Mouse (Mus musculus) pancreas, adult 10 weeks (tissue): ENCODE results near the gene Oser1. TPM values are rescaled to one million over a fixed set of nuclear protein-coding genes. Genes with fewer than 3 reads are reported as not detected.

Experiments
- polyA plus RNA-seq: library from polyadenylated mRNA; stranded (reverse); fragments of 350-450 nt; fragmentation: Illumina TruSeq; extraction: RNeasy Lipid Tissue Mini Kit (QIAGEN cat#74804); gene quantifications from one replicate; pipeline ENCODE4 v1.2.3, GENCODE M21; 2015; ENCODE audit warnings: low read depth, low replicate concordance; ENCODE audit not compliant: insufficient read depth

The Oser1 gene
- polyA plus RNA-seq: 14.9 TPM

DNA sequence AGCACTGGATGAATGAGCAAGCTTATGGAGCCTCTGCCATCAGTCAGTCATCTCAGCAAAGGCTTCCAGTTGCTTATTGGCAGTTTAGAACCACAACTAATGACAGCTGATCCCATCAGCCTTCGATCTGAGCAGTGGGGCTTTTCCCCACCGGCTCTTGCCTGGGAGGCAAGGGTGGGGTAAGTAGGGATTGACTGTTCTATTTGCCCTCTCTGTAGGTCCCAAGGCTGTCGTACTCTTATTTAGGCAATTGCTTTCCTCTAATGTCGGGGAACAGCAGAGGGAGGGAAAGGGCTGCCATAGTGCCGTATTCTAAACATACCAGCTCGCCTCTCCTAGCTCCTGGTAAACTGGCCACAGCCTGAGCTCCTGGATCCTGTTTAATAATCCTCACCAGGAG, at the start of gene Oser1:
Oser1 (minus strand) TSS at position 101 of the 400 bp plus-strand sequence.

DNA sequence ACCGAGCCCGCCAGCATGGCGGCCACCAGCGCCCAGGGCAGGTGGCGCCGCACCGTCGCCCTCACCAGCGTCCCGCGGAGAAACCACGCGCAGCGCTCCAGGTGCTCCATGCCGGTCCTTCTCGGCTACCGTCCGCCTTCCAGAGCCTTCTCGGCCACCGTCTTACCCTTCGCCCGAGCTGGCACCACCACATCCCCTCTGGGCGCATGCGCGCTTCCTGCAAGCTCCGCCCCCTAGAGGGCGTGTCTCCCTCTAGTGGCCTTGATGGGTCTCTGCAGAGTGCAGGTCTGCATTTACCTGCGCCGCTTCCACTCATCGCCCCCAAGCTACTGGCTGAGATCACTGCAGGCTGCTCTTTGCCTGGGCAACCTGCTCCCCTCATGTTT, 48.0 kb upstream of the Oser1 start, which contains the start of gene Fitm2:
Fitm2 (minus strand) TSS at position 164 of the 386 bp plus-strand sequence.

GRCm38 (mm10) chr2:163438246-163438618, 13.7 kb upstream of the Oser1 start, which contains the start of gene Gdap1l1:
Gene Gdap1l1 (plus strand): TSS chr2:163438476.

DNA sequence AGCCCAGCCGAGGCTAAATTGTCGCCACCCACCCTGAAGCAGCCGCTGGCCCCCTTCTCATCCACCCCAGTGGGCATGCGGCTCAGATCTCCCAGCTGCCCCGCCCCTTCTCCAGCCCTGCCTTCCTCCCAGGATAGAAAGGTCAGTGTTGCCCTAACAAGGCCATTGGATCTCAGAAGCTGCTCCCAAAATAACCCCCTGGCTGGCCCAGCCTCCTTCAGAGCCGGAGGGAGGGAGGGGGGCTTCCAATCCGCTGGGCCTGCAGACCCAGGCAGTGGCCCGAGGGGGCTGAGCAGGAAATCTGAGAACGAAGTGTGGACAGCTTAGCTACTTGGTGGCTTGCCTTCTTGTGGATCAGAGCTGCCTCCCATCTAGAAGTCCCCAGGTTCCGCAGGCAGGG, 26.6 kb downstream of the Oser1 start, which contains the start of gene Jph2:
Jph2 (minus strand) TSS at position 89 of the 400 bp plus-strand sequence.

Other genes starting within 250 kb of the Oser1 start
- 0.41 TPM for gene Tox2, start 221.6 kb downstream of the Oser1 start, polyA plus RNA-seq
- gene Jph2, start 26.7 kb downstream of the Oser1 start, polyA plus RNA-seq: 1.8 TPM
- gene Gdap1l1, start 13.8 kb upstream of the Oser1 start, polyA plus RNA-seq: 2.2 TPM
- gene Fitm2, start 47.9 kb upstream of the Oser1 start, polyA plus RNA-seq: 3.6 TPM
- not detected for gene R3hdml, start 67.6 kb upstream of the Oser1 start, polyA plus RNA-seq
- 4.2 TPM for gene Hnf4a, start 82.1 kb upstream of the Oser1 start, polyA plus RNA-seq
- gene Ttpal, start 177.6 kb upstream of the Oser1 start, polyA plus RNA-seq: 4.8 TPM
- gene Serinc3, start 220.4 kb upstream of the Oser1 start, polyA plus RNA-seq: 125 TPM
- gene Pkig, start 233.7 kb upstream of the Oser1 start, polyA plus RNA-seq: 20.6 TPM